Mouse (Mus musculus): ENCODE measurements around the gene Emc3. TPM values are rescaled to one million over a fixed set of nuclear protein-coding genes. Genes with fewer than 3 reads are reported as not detected.

Emc3 gene
- total RNA-seq, 2 experiments from 2014 or later = 15.2 to 23.5 TPM

DNA sequence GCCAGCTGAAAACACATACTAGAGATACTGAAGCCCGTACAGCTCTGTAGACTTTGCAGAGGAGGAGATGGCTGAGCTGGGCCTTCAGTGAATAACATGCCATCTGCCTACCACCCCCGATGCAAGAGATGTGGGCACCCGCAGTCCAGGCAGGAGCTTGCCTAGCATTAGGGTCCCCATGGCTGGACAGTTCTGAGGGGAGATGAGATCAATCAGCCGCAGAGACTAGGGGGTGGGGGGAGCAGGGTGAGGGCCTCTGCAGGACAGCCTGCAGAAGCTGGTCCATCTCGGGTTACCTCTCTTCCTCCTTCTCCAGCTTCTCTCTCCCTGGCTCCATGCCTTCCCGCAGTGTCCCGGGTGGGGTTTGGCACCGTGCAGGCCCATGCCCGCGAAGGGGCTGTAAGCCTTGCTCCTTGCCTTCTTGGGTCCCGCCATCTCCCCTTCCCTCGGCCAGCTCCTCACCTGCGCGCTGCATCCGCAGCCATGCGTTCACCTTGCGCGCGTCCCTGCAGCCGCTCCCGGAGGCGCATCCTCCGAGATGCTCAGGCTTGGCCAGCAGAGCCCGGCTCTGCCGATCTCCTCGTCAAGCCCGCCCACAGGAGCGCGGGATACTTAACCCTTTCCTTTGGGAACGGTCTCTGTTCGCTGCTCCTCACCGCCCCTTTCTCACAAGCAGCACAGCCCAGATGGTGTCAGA lies 29.9 kb downstream of the Emc3 start, which contains the start of gene Prrt3:
Prrt3 (minus strand) TSS at position 544 of the 697 bp plus-strand sequence.
- ATAC-seq (replicated peaks; ENCODE audit: low FRiP score, poor library complexity, severe bottlenecking) = no peak

DNA sequence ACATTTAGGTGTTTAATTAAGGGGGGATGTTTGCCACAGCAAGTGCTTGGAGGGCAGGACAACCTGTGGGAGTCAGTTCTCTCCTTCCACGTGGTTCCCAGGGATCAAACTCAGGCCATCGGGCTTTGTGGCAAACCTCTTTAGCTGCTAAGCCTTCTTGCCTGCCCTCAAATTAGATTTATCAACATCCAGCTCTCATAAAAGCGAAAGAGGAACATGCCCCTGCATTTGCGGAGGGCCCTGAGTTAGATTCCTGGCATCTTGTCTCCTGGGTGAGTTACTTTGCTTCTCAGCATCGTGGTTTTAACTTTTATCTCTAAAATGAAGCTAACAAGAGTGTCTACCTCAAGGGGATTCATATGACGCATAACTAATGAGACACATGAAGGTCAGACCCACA lies 32.1 kb downstream of the Emc3 start:
- no peak for ATAC-seq (replicated peaks; ENCODE audit: low FRiP score, poor library complexity, severe bottlenecking)

DNA sequence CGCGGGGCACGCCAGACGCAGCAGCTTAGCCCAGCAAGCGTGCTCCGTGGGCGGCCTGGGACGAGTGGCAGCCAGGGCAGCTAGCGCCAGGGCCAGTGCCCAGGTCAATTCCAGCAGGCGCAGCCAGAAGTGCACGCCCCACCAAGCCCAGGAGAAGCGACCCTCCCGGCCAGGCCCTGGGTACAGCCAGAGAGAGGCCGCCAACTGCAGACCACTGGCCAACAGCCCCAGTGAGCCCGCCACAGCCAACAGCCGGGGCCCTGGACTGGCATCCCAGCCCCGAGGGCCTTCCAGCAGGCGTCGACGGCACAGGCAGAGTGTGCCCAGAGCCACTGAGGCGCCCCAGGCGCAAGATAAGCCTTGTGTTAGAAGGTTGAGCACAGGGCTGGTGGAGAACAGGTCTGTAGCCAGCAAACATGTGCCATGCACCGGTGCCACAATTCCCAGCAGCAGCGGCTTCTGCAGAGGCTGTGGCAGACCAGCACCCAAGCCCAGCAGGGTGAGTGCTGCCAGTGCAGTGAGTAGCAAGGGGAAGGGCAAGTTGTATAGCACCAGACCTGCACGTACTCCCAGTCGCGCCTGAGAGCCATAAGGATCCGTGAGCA lies 36.3 kb downstream of the Emc3 start:
- no peak for ATAC-seq (replicated peaks; ENCODE audit: low FRiP score, poor library complexity, severe bottlenecking)

DNA sequence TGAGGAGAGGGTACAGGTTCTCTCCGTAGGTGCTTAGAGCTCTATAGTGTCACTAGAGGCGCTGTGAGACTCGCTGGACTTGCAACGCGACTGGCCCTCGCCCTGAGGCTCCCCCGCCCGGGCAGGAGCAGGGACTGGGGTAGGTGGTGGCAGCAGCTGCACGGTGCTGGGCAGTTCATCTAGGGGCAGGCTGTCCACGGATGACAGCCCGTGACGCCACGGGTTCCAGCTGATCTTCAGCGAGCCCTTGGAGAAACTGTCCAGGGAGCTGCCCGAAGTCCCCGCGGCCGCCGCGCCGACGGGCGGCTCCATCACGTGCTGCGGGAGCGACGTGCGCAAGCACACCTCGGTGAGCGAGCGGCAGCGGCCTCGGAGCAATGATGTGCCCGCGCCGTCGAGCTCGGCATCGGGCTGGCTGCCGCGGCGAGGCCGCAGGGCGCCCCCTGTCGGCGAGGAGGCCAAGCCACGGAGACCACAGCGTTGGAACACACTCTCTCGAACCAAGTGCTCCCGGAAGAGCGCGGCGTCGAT lies 37.1 kb downstream of the Emc3 start:
- ATAC-seq (replicated peaks; ENCODE audit: low FRiP score, poor library complexity, severe bottlenecking) = peak; percentile 74

DNA sequence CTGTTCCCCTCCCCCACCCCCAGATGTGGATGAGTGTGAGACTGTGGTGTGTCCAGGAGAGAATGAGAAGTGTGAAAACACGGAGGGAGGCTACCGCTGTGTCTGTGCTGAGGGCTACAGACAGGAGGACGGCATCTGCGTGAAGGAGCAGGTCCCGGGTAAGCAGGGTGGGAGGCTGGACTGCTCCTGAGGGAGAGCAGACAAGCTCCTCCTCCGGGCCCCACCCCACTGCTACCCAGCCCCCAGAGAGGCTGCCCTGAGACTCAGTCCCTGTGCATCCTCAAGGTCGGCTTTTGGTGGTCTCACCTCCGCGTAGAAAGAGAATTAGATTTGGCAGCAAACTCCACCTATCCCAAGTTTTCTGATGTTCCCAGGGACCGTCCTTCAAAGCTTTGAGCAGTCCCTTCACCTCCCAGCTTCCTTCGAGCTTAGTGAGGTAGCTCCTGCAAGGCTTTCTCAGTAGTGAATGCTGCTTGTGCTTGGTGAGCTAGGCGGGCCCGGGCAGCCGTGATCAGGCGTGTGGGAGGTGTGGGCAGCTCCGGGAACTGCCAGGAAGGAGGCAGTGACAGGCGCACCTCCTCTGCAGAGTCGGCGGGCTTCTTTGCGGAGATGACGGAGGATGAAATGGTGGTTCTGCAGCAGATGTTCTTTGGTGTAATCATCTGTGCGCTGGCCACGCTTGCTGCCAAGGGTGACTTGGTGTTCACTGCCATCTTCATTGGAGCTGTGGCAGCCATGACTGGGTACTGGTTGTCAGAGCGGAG lies 39.2 kb downstream of the Emc3 start:
- no peak for ATAC-seq (replicated peaks; ENCODE audit: low FRiP score, poor library complexity, severe bottlenecking)

DNA sequence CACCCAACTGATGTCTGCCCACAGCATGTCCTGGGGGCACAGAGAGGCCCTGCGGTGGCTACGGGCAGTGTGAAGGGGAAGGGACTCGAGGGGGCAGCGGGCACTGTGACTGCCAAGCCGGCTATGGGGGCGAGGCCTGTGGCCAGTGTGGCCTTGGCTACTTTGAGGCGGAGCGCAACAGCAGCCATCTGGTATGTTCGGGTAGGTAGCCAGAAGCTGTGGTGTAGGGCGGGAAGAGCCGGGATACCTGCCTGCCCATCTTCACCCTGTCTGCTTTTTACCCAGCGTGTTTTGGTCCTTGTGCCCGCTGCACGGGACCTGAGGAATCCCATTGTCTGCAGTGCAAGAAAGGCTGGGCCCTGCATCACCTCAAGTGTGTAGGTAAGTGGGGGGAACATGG lies 42.0 kb downstream of the Emc3 start:
- ATAC-seq (replicated peaks; ENCODE audit: low FRiP score, poor library complexity, severe bottlenecking) = no peak

DNA sequence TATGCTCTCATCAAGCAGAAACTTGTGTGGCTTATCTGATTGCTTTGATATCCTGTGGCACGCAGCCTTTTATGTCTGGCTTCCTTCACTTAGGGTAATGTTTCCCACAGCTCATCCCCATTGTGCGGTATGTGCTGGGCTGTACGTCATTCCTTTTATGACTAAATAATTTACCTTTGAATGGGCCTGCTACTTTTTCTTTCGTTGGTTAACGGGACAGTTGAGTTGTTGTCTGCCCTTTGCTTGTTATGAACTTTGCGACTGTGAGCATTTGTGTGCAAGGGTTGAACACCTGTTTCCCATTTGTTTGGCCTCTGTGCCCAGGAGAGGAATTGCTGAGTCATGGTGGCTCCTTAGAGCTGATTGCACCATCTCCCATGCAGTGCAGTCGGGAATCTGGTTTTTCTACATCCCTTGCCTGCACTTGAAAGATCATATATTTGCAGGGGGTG lies 44.3 kb downstream of the Emc3 start:
- ATAC-seq (replicated peaks; ENCODE audit: low FRiP score, poor library complexity, severe bottlenecking) = no peak

DNA sequence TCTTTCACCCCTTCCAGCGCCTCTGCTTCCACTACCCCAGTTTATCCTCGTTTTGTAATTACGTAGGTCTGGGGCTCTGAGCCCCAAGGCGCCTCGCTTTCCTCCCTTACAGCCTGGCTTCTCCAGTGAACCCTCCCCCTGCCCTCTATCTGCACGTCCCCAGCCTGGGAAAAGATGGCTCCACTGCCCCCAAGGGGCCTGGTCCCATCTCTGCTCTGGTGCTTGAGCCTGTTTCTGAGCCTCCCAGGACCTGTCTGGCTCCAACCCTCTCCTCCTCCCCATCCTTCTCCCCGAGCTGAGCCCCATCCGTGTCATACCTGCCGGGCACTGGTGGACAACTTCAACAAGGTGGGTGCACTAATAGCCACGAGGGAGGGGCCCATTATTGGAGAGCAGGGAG lies 47.7 kb downstream of the Emc3 start:
- ATAC-seq (replicated peaks; ENCODE audit: low FRiP score, poor library complexity, severe bottlenecking) = no peak

DNA sequence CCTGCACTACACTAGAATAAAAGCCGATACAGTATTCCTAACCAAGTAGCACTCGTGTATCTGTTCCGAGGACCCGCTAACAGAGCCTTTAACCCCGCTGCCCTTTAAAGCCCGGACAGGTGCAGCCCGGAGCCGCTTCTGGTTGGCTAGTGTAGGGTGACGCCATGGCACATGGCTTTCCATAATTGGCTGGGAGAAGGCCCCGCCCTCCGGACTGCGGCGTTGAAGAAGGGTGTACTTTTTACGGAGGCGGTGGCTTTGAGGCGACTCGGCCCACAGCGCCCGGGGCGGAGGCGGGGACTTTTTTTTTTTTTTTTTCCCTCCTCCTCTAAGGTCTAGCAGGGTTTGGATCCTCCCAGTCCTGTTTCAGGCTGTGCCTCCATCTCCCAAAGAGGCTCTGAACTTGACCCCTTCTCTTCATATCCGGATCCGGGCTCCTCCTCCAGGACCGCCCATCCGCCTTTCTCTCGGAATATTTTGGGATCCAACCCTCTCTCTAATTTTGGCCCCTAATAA lies 48.3 kb downstream of the Emc3 start, which contains the start of gene Creld1:
Creld1 (plus strand) TSS at position 198 of the 516 bp plus-strand sequence.
- ATAC-seq (replicated peaks; ENCODE audit: low FRiP score, poor library complexity, severe bottlenecking) = peak; percentile 97

DNA sequence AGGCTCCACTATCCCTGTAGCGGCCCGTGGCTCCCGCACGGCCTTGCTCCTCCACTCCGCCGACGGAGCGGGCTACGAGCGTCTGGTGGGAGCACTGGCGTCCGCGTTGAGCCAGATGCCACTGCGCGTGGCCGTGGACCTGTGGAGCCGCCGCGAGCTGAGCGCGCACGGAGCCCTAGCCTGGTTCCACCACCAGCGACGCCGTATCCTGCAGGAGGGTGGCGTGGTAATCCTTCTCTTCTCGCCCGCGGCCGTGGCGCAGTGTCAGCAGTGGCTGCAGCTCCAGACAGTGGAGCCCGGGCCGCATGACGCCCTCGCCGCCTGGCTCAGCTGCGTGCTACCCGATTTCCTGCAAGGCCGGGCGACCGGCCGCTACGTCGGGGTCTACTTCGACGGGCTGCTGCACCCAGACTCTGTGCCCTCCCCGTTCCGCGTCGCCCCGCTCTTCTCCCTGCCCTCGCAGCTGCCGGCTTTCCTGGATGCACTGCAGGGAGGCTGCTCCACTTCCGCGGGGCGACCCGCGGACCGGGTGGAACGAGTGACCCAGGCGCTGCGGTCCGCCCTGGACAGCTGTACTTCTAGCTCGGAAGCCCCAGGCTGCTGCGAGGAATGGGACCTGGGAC lies 48.9 kb downstream of the Emc3 start:
- ATAC-seq (replicated peaks; ENCODE audit: low FRiP score, poor library complexity, severe bottlenecking) = peak; percentile 36

DNA sequence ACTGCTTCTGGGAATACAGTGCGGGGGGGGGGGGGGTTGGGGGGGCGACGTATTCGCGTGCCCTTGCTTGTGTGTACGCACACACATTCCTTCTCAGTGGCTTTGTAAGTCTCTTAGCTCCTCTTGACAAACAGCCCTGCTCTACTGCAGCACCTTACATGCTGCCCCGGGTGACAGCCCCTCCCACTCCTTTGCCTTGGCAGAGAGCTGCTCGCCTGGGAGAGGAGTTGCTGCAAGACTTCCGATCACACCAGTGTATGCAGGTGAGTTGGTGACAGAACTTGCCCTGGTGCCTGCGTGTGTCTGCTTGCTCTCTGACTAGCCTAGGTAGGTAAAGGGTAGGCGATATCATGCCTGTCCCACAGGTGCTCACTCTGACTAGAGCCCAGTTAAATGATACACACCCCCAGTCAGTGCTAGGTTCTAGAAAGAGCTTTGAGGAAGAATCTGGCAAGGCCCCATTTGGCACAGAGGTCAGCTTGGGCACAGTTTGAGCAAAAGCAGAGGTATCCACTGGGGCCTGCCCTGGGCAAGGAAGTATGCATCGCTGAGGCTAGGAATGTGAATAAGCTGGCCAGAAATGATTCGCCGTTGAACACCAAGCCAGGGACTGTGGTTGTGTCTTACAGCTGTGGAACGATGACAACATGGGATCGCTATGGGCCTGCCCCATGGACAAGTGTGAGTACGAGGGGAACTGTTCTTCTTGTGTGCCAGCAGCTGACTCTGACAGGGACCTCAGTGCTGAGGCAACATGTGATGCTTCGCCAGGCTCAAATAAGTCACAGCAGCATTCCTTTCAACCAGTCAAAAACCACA lies 50.7 kb downstream of the Emc3 start:
- no peak for ATAC-seq (replicated peaks; ENCODE audit: low FRiP score, poor library complexity, severe bottlenecking)

DNA sequence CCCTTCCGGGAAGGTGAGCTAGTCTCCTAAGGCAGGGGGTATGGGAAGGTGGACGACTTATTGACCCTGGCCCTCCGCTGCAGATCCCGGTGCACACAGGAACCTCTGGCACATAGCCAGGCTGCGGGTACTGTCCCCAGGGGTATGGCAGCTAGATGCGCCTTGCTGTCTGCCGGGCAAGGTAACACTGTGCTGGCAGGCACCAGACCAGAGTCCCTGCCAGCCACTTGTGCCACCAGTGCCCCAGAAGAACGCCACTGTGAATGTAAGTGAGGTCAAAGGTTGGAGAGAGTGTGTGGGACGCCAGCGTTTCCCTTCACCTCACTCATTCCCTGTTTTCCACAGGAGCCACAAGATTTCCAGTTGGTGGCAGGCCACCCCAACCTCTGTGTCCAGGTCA lies 52.5 kb downstream of the Emc3 start:
- no peak for ATAC-seq (replicated peaks; ENCODE audit: low FRiP score, poor library complexity, severe bottlenecking)

DNA sequence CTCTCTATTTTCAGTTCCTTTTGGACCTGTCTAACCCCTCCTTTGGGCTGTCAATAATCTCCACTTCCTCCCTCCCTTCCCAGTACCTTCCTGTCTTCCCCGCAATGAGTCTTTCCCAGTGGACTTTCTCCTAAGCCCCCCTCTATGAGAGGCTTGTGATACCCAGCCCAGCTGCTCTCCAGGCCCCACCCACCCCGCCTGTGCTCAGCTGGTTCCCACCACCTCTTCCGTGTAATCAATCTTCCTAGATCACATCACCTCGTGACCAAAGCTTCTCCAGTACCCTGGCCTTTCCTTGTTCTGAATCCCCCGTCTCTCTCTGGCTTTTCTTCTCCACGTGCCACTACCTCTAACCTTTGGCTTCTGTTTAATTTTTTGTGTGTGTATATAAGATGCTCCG lies 54.1 kb downstream of the Emc3 start:
- ATAC-seq (replicated peaks; ENCODE audit: low FRiP score, poor library complexity, severe bottlenecking) = no peak

DNA sequence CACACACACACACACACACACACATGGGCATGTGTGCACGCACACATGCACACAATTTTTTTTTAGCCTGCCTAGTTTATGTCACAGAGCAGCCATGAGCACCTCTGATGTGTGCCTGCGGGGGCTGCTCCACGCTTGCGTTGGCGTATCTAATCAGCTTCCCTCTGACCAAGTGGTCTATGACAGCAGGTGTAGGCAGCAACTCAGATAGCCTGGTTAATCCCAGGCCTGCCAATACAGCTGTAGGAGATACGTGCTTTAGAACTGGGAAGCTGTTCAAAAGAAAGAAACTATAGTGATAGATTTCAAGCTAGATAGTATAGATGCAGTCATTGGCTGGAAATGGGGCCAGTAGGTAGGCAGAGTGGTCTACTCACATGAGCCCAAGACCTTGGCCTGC lies 57.7 kb downstream of the Emc3 start:
- ATAC-seq (replicated peaks; ENCODE audit: low FRiP score, poor library complexity, severe bottlenecking) = no peak

DNA sequence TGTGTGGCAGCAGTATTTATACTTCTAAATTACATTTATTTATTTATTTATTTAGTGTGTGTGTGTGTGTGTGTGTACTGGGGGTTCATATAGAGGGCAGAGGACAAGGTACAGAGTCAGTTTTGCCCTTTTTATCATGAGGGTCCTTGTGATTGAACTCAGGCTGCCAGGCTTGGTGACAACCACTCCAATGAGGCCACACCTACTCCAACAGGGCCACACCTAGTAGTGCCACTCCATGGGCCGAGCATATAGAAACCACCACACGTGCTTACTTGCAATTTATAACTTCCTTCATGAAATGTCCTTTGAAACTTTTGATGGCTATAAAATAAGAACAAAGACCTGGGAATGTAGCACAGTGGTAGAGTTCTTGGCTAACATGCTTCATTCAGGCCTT lies 58.2 kb downstream of the Emc3 start:
- no peak for ATAC-seq (replicated peaks; ENCODE audit: low FRiP score, poor library complexity, severe bottlenecking)

DNA sequence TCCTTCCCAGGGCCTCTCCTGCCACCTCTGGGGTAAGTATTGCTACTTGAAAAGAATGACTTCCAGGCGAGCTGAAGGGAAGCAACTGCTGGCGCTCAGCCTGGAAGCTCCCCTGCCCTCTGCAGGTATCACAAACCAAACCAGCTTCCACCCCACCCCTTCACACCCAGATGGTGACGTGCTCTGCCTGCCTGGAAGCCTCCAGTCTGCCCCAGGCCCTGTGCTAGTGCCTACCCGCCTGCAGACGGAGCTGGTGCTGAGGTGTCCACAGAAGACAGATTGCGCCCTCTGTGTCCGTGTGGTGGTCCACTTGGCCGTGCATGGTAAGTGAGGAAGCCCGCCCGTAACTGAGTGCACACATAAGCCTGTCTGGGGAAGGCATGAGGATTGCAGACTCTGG lies 59.4 kb downstream of the Emc3 start:
- no peak for ATAC-seq (replicated peaks; ENCODE audit: low FRiP score, poor library complexity, severe bottlenecking)

DNA sequence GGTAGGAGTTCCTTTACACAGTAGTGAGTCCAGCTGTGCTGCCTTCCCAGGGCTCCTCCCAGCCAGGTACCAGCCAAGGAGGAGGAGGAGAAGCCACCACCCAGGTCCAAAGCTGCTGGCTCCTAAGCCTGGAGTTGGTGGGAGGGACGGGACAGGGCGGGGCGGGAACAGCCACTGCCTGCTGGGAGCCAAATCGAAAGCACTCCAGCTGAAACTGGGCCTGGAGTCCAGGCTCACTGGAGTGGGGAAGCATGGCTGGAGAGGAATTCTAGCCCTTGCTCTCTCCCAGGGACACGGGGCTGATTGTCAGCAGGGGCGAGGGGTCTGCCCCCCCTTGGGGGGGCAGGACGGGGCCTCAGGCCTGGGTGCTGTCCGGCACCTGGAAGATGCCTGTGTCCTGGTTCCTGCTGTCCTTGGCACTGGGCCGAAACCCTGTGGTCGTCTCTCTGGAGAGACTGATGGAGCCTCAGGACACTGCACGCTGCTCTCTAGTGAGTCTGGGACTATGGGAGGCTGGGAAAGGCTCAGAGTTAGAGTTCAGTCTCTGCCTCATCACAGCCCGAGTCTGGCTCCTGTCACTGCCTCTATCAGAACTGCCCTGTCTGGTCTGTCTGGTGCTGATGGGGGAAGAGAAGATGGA lies 60.0 kb downstream of the Emc3 start, which contains the start of gene Il17rc:
Il17rc (plus strand) TSS at position 131 of the 640 bp plus-strand sequence.
- ATAC-seq (replicated peaks; ENCODE audit: low FRiP score, poor library complexity, severe bottlenecking) = no peak

DNA sequence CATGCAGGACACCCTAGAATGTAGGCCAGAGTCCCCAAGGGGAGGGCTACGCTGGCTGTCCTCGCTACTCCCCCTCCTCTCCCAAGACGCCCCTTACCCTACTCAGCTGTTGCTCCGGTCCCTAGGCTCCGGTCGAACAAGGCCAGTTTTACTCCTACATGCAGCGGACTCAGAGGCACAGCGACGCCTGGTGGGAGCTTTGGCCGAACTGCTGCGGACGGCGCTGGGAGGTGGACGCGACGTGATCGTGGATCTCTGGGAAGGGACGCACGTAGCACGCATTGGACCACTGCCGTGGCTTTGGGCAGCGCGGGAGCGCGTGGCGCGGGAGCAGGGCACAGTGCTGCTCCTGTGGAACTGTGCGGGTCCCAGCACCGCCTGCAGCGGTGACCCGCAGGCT lies 62.0 kb downstream of the Emc3 start:
- ATAC-seq (replicated peaks; ENCODE audit: low FRiP score, poor library complexity, severe bottlenecking) = no peak; the same call in 1 of the 2 replicates

DNA sequence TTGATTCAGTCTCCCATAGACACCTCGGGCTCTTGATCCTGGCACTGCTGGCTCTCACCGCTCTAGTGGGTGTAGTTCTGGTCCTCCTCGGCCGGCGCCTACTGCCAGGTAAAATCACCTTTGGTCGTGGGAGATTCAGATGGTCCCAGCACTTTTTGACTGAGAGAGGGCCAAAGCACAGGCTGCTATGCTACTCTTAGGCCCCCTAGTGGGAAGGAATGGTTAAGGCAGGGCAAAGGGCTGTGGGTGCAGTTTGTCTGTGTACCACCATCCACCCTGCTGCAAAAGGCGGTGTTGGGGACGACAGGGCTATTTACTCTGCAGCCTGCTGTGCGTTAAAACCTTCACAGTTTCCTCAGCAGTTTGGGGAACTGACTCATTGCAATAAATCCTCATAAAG lies 62.4 kb downstream of the Emc3 start:
- peak; percentile 61 for ATAC-seq (replicated peaks; ENCODE audit: low FRiP score, poor library complexity, severe bottlenecking)
